Mouse (Mus musculus) hindbrain, embryonic 12.5 days (tissue): ENCODE results near the gene Arap2. TPM values are rescaled to one million over a fixed set of nuclear protein-coding genes. Genes with fewer than 3 reads are reported as not detected.

ENCODE experiments used
- ATAC-seq: fragments of 200-750 bp; cut with Nextera tagmentation; 2 replicates; pipeline ENCODE4 v1.8.0; 2017; ENCODE audit warnings: moderate TSS enrichment; ENCODE audit not compliant: low FRiP score
- H3K27ac ChIP-seq: fragments of 300-500 bp; sonication (generic); 2 replicates; pipeline ENCODE4 v1.5.1; 2016; ENCODE audit warnings: mild to moderate bottlenecking
- H3K27me3 ChIP-seq: fragments of 300-500 bp; sonication (generic); 2 replicates; pipeline ENCODE4 v1.6.1; 2016; ENCODE audit warnings: mild to moderate bottlenecking
- H3K36me3 ChIP-seq: fragments of 300-500 bp; sonication (generic); 2 replicates; pipeline ENCODE4 v1.6.1; 2016; ENCODE audit warnings: mild to moderate bottlenecking
- H3K4me1 ChIP-seq: fragments of 300-500 bp; sonication (generic); 2 replicates; pipeline ENCODE4 v1.6.1; 2016
- H3K4me2 ChIP-seq: fragments of 300-500 bp; sonication (generic); replicated peaks from 2 replicates; pipeline ENCODE4 v1.6.1; 2016; ENCODE audit warnings: mild to moderate bottlenecking
- H3K4me3 ChIP-seq: fragments of 300-500 bp; sonication (generic); 2 replicates; pipeline ENCODE4 v1.5.1; 2016; ENCODE audit warnings: mild to moderate bottlenecking
- H3K9ac ChIP-seq: fragments of 300-500 bp; sonication (generic); 2 replicates; pipeline ENCODE4 v1.6.1; 2016; ENCODE audit warnings: mild to moderate bottlenecking, moderate library complexity
- H3K9me3 ChIP-seq: fragments of 300-500 bp; sonication (generic); replicated peaks from 2 replicates; pipeline ENCODE4 v1.6.1; 2016; ENCODE audit warnings: mild to moderate bottlenecking
- WGBS: fragments of 180-500 bp; shearing (Covaris S2); methylation state at CpG from one replicate; pipeline ENCODE4 v1.1.7; 2016; 5-methylcytosine and 5-hydroxymethylcytosine counted together
- polyA plus RNA-seq: library from polyadenylated mRNA; unstranded; fragments of >200 nt; fragmentation: Nextera tagmentation; extraction: Ambion mirVana; gene quantifications from 2 replicates; pipeline ENCODE4 v1.2.1, GENCODE M21; 2016

The Arap2 gene
- polyA plus RNA-seq, 1 experiment from 2014 or later, result 3.0 TPM

- H3K4me3 ChIP-seq, result no peak overlapping the region
- 65% methylated on average over 3 of the region's 3 CpGs for WGBS
- no peak for ATAC-seq
These were observed 42.5 kb downstream of the Arap2 start for GRCm38 (mm10) chr5:62723261-62724105.

GRCm38 (mm10) chr5:62716468-62716867 lies 49.5 kb downstream of the Arap2 start:
- Histone ChIP-seq H3K36me3 (no peaks in the 10 kb centered on the region), H3K9me3 (no peaks in the 10 kb centered on the region), H3K27ac (no peak overlapping the region), H3K4me2 (no peak overlapping the region), H3K4me3 (no peak overlapping the region), H3K9ac (no peak overlapping the region), H3K27me3 (no peaks in the 10 kb centered on the region), H3K4me1 (no peaks in the 10 kb centered on the region)
- ATAC-seq, result no peak
- WGBS, result 96% methylated on average over 3 of the region's 3 CpGs

More at GRCm38 (mm10) chr5:62723261-62724105, 42.5 kb downstream of the Arap2 start:
- H3K4me2 ChIP-seq, result no peak overlapping the region
- no peaks in the 10 kb centered on the region for H3K27me3 ChIP-seq
- no peaks in the 10 kb centered on the region for H3K9me3 ChIP-seq
- no peaks in the 10 kb centered on the region for H3K4me1 ChIP-seq
- H3K9ac ChIP-seq, result no peak overlapping the region
- no peaks in the 10 kb centered on the region for H3K36me3 ChIP-seq
- no peak overlapping the region for H3K27ac ChIP-seq

- no peaks in the 10 kb centered on the region for H3K4me1 ChIP-seq
- 88% methylated on average over 1 of the region's 1 CpGs for WGBS
- no peak overlapping the region for H3K4me3 ChIP-seq
- H3K9ac ChIP-seq, result no peak overlapping the region
- no peaks in the 10 kb centered on the region for H3K9me3 ChIP-seq
- H3K4me2 ChIP-seq, result no peak overlapping the region
- no peak overlapping the region for H3K27ac ChIP-seq
- H3K36me3 ChIP-seq, result no peaks in the 10 kb centered on the region
- H3K27me3 ChIP-seq, result no peaks in the 10 kb centered on the region
- ATAC-seq, result no peak
These were observed 50.0 kb downstream of the Arap2 start for GRCm38 (mm10) chr5:62715977-62716376.

GRCm38 (mm10) chr5:62715436-62715835 lies 50.5 kb downstream of the Arap2 start:
- H3K4me3 ChIP-seq, result no peak overlapping the region
- no peaks in the 10 kb centered on the region for H3K36me3 ChIP-seq
- ATAC-seq, result no peak
- H3K4me2 ChIP-seq, result no peak overlapping the region
- WGBS, result 75% methylated on average over 4 of the region's 4 CpGs
- no peaks in the 10 kb centered on the region for H3K9me3 ChIP-seq
- no peaks in the 10 kb centered on the region for H3K4me1 ChIP-seq
- no peak overlapping the region for H3K9ac ChIP-seq
- no peak overlapping the region for H3K27ac ChIP-seq
- H3K27me3 ChIP-seq, result no peaks in the 10 kb centered on the region

- Histone ChIP-seq H3K9ac (no peak overlapping the region), H3K4me3 (no peak overlapping the region), H3K9me3 (no peaks in the 10 kb centered on the region), H3K27ac (no peak overlapping the region), H3K27me3 (no peaks in the 10 kb centered on the region), H3K36me3 (no peaks in the 10 kb centered on the region), H3K4me2 (no peak overlapping the region), H3K4me1 (no peaks in the 10 kb centered on the region)
- WGBS, result 86% methylated on average over 6 of the region's 6 CpGs
- ATAC-seq, result no peak
These were observed 55.0 kb downstream of the Arap2 start for GRCm38 (mm10) chr5:62710955-62711354.

GRCm38 (mm10) chr5:62706900-62707299 lies 59.1 kb downstream of the Arap2 start:
- H3K4me2 ChIP-seq, result no peak overlapping the region
- no peak overlapping the region for H3K4me3 ChIP-seq
- no peaks in the 10 kb centered on the region for H3K36me3 ChIP-seq
- 36% methylated on average over 7 of the region's 7 CpGs for WGBS
- H3K4me1 ChIP-seq, result no peaks in the 10 kb centered on the region
- H3K27ac ChIP-seq, result no peak overlapping the region
- H3K27me3 ChIP-seq, result no peaks in the 10 kb centered on the region
- no peak overlapping the region for H3K9ac ChIP-seq
- no peaks in the 10 kb centered on the region for H3K9me3 ChIP-seq
- peak; percentile 85 for ATAC-seq

GRCm38 (mm10) chr5:62689965-62690364 lies 76.0 kb downstream of the Arap2 start:
- H3K27ac ChIP-seq, result no peak overlapping the region
- no peak overlapping the region for H3K4me2 ChIP-seq
- no peaks in the 10 kb centered on the region for H3K9me3 ChIP-seq
- no peak for ATAC-seq
- H3K9ac ChIP-seq, result no peak overlapping the region
- H3K27me3 ChIP-seq, result no peaks in the 10 kb centered on the region
- 76% methylated on average over 4 of the region's 4 CpGs for WGBS
- no peak overlapping the region for H3K4me3 ChIP-seq
- no peaks in the 10 kb centered on the region for H3K4me1 ChIP-seq
- no peaks in the 10 kb centered on the region for H3K36me3 ChIP-seq

GRCm38 (mm10) chr5:62683751-62684150 lies 82.2 kb downstream of the Arap2 start:
- 85% methylated on average over 3 of the region's 3 CpGs for WGBS

GRCm38 (mm10) chr5:62683207-62683606 lies 82.8 kb downstream of the Arap2 start:
- Histone ChIP-seq H3K4me1 (no peaks in the 10 kb centered on the region), H3K9ac (no peak overlapping the region), H3K4me2 (no peak overlapping the region), H3K27me3 (no peaks in the 10 kb centered on the region), H3K4me3 (no peak overlapping the region), H3K27ac (no peak overlapping the region), H3K9me3 (no peaks in the 10 kb centered on the region), H3K36me3 (no peaks in the 10 kb centered on the region)
- WGBS, result 56% methylated on average over 3 of the region's 3 CpGs
- ATAC-seq, result peak; percentile 69; the same call in 1 of the 2 replicates

More at GRCm38 (mm10) chr5:62683751-62684150, 82.2 kb downstream of the Arap2 start:
- no peak overlapping the region for H3K27ac ChIP-seq
- no peak overlapping the region for H3K4me2 ChIP-seq
- no peaks in the 10 kb centered on the region for H3K36me3 ChIP-seq
- H3K27me3 ChIP-seq, result no peaks in the 10 kb centered on the region
- H3K9ac ChIP-seq, result no peak overlapping the region
- H3K9me3 ChIP-seq, result no peaks in the 10 kb centered on the region
- no peak for ATAC-seq
- no peaks in the 10 kb centered on the region for H3K4me1 ChIP-seq
- H3K4me3 ChIP-seq, result no peak overlapping the region

GRCm38 (mm10) chr5:62677390-62677789 lies 88.6 kb downstream of the Arap2 start:
- H3K36me3 ChIP-seq, result no peaks in the 10 kb centered on the region
- WGBS, result 92% methylated on average over 7 of the region's 7 CpGs
- H3K27me3 ChIP-seq, result no peaks in the 10 kb centered on the region
- H3K9me3 ChIP-seq, result no peaks in the 10 kb centered on the region
- H3K4me2 ChIP-seq, result no peak overlapping the region
- H3K4me1 ChIP-seq, result peaks cover 7% of the 10 kb centered on the region
- no peak for ATAC-seq
- H3K27ac ChIP-seq, result no peak overlapping the region
- no peak overlapping the region for H3K9ac ChIP-seq
- no peak overlapping the region for H3K4me3 ChIP-seq

GRCm38 (mm10) chr5:62672736-62673436 lies 93.1 kb downstream of the Arap2 start:
- Histone ChIP-seq H3K4me2 (peak overlapping the region; percentile 34), H3K4me1 (peaks cover 7% of the 10 kb centered on the region), H3K9ac (no peak overlapping the region), H3K36me3 (no peaks in the 10 kb centered on the region), H3K9me3 (no peaks in the 10 kb centered on the region), H3K27me3 (no peaks in the 10 kb centered on the region), H3K4me3 (no peak overlapping the region), H3K27ac (peak overlapping the region; percentile 57)
- 19% methylated on average over 9 of the region's 9 CpGs for WGBS
- peak; percentile 80 for ATAC-seq

GRCm38 (mm10) chr5:62665329-62665728 lies 100.6 kb downstream of the Arap2 start:
- Histone ChIP-seq H3K36me3 (no peaks in the 10 kb centered on the region), H3K4me1 (no peaks in the 10 kb centered on the region), H3K4me2 (no peak overlapping the region), H3K27me3 (no peaks in the 10 kb centered on the region), H3K9ac (no peak overlapping the region), H3K4me3 (no peak overlapping the region), H3K9me3 (no peaks in the 10 kb centered on the region), H3K27ac (no peak overlapping the region)
- ATAC-seq, result no peak
